ENCODE assay signal across 26 mouse cellular contexts in the genomic region with DNA sequence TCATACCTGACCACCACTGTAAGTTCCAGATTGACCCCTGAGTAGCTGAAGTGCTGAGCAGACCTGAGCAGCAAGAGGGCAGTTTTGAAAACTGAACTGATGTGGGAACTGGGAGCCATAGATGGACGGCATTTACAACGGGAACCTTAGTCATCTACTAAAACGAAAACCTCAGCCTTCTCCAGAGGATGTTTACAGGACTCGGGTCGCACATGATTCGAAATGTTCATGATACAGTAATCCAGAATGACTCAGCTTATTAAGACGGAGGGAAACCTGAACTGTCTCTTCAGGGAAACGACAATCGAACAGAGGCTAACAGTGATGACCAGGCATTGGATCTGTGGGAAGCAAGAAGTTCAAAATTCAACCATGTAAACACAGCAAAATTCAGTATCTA. TPM values are rescaled to one million over a fixed set of nuclear protein-coding genes. Genes with fewer than 3 reads are reported as not detected.
"Had no signal": no experiment of that assay in that cellular context is flagged by ENCODE, and none has a peak within 500 bp of the region (broad histone marks: within the 10 kb centered on the region; RNA-seq: fewer than 3 reads in every experiment).

No protein-coding gene starts in this region.

- H3K9ac ChIP-seq: liver, postnatal 0 days; lung, embryonic 15.5 days; midbrain, embryonic 13.5 days; midbrain, embryonic 15.5 days; neural tube, embryonic 13.5 days; neural tube, embryonic 15.5 days had no signal

- H3K36me3 ChIP-seq: lung, embryonic 15.5 days; midbrain, embryonic 13.5 days; midbrain, embryonic 15.5 days; neural tube, embryonic 13.5 days; neural tube, embryonic 15.5 days had no signal

- DNase-seq: liver, postnatal 0 days; lung, adult 2 months; lung, postnatal 14 days; lung, postnatal 36 days; retina, postnatal 1 day; right cerebral cortex, adult 18-20 months; right cerebral cortex, postnatal 25 days; right cerebral cortex, postnatal 4 days; spleen, adult 18-20 months; thymus, adult 18-20 months; thymus, postnatal 14 days; thymus, postnatal 36 days had no signal

- H3K4me1 ChIP-seq: lung, embryonic 15.5 days; megakaryocyte, embryonic 14.5 days; midbrain, embryonic 13.5 days; midbrain, embryonic 15.5 days; neural tube, embryonic 13.5 days; neural tube, embryonic 15.5 days had no signal

- H3K27ac ChIP-seq: lung, embryonic 15.5 days; macrophage; midbrain, embryonic 13.5 days; midbrain, embryonic 15.5 days; neural tube, embryonic 13.5 days; neural tube, embryonic 15.5 days had no signal

- H3K4me3 ChIP-seq: lung, embryonic 15.5 days; megakaryocyte, embryonic 14.5 days; midbrain, embryonic 13.5 days; midbrain, embryonic 15.5 days; neural tube, embryonic 13.5 days; neural tube, embryonic 15.5 days had no signal

- H3K27me3 ChIP-seq: lung, embryonic 15.5 days; megakaryocyte, embryonic 14.5 days; midbrain, embryonic 13.5 days; midbrain, embryonic 15.5 days; neural tube, embryonic 13.5 days; neural tube, embryonic 15.5 days had no signal

- ATAC-seq: liver, postnatal 0 days; lung, postnatal 0 days; midbrain, embryonic 13.5 days; midbrain, embryonic 15.5 days had no signal

- H3K9me3 ChIP-seq: lung, embryonic 15.5 days; midbrain, embryonic 13.5 days; midbrain, embryonic 15.5 days; neural tube, embryonic 13.5 days; neural tube, embryonic 15.5 days had no signal

- H3K4me2 ChIP-seq: lung, embryonic 15.5 days; midbrain, embryonic 11.5 days; midbrain, embryonic 13.5 days; midbrain, embryonic 15.5 days; neural tube, embryonic 13.5 days; neural tube, embryonic 15.5 days had no signal

RNA-seq across cellular contexts. Expression of gene Tdrd6, which starts 10.9 kb away (rescaled TPM):
- total RNA-seq: megakaryocyte progenitor cell, adult 5-6 weeks; monocyte, adult 5-6 weeks had no signal
- polyA plus RNA-seq: liver, postnatal 0 days; lung, embryonic 15.5 days; macrophage; midbrain, embryonic 11.5 days; small intestine, adult 2 months; stomach, embryonic 14.5 days; thymus, postnatal 0 days had no signal
